Mouse (Mus musculus) cerebellum, adult (tissue): Measurements from ENCODE around the gene Fanci.
A peak's percentile ranks its signal among the peaks of the same experiment; 100 is the strongest.

Experiments
- ATAC-seq: cut with Nextera tagmentation; 2 replicates; pipeline ENCODE4 v1.9.2; 2017; ENCODE audit warnings: mild to moderate bottlenecking, moderate library complexity, mixed read lengths; ENCODE audit not compliant: insufficient number of reproducible peaks, low FRiP score, low TSS enrichment

The Fanci gene

GRCm38 (mm10) chr7:79447048-79447447 lies 55.3 kb downstream of the Fanci start:
- ATAC-seq, result no peak

DNA sequence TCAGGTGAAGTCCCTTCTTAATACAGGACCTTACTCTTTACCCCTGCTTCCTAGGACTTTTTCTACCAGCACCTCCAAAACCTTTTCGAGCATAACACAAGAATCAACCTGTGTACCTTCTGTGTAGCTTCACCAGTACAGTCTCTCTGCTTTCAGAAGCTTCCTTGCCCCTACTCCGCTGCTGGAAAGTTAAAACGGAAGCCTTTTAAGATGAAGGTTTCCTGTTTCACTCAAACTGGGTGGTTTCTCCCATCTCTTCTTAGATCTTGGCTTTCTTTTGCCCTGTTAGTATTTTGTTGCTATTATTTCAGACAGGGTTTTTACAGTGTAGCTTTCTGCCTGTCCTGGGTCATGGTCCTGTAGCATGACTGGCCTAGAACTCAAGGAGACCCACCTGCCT lies 55.8 kb downstream of the Fanci start:
- no peak for ATAC-seq

DNA sequence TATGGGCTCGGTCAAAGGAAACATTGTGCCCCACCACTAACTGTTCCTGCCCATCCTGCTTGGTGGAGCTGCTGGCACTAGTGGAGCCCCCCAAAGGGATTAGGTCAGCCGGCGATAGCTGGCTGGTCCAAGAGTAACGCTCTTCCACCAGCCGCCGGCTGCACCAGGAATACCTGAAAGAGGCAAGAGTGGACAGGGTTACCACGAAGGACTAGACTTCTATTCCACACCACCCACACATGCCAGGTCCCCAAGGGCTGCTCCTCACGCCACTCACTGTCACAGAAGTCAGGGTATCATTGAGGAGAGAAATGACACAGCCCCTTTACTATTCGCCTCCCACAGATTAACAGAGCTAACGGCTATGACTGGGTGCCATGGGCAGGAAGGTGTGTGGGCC lies 70.0 kb downstream of the Fanci start:
- ATAC-seq, result no peak

- no peak for ATAC-seq
These were observed 71.8 kb downstream of the Fanci start for GRCm38 (mm10) chr7:79463376-79464077.

DNA sequence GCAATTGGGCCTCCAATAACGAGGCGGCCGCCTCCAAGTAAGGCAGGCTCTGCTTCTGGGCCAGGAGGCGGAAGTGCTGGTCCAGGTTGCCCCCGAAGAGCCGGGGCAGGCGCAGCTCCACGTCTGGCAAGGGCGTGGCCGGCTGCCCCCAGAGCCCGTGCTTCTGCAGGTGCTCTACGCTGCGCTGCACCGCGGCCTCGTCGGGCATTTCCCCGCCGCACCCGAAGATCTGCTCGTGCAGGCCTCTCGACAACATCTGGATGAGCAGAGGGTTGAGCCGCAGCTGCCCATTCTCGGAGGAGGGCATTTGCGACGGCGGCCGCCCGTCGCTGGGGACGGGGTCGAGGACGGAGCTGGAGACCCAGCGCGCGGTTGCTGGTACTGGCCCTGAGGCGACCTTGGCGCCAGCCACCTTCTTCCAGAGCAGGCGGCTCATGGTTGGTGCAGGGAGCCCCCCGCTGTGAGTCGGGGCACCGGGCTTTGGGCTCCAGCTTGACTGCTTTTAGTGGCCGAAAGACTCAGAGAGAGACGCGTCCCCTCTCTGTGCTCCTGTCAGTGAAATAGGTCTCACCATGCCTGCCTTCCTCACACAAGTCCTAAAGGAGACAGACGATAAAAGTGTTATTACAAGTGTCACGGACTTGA lies 73.2 kb downstream of the Fanci start:
- no peak for ATAC-seq

DNA sequence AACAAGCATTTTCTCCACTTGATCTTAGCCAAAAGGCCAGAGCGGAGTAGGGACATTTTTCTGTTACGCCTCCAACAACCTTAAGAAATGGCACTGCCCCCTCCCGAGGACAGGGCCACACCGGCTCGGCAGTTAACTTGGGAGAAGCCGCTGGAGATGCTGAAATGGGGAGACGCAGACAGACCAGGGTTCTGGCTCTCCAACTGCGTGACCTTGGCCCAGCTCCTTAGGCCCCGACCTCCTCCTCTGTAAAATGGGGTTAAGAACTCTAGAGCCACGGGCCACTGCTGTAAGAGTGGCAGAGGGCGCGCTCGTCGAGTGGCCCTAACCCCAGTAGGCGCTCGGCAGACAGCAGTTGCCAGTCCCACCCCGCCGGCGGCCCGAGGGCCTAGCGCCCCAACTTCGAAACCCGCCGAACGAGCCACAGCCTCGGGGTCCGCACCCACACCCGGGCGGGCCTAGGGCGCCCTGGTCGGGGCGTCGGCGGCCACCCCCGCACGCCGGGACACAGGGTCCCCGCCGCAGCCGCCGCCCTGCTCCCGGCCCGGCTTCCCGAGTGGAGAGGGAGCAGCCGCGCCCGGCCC lies 73.8 kb downstream of the Fanci start:
- peak; percentile 36 for ATAC-seq

DNA sequence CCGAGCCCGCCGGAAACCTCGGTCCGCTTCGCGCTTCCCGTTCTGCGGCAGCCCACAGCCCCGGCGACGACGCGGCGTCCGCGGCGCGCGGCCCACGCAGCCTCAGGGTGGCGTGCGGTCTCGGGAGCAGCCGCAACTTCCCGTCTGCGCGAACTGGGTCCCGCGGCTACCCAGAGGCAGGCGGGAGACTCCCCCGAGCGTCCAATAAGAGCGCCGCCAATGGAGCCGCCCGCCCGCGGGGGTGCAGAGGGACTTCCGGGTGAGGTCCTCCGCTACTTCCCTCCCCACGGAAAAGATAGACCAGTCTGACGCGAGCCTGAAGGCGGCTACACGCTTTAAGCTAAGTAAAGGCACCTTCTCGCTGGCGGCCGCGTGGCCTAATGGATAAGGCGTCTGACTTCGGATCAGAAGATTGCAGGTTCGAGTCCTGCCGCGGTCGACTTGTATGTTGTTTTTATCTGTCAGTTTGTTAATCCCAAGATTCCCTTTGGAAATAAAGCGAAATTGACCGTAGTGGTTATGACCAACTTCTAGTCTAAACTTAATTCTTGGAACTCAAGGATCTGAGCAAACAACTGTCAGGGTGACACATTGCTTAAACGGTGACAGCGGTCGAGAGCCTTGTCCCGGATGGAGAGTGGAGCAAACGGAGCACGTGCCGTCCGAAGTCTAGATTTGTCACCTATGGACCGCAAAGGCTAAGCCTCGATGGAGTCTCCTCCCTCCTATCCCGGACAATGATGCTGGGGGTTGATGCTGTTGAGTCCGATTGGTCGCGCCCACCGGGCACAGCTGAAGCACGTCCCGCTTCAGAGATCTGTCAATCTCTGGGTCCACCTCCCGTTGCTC lies 74.5 kb downstream of the Fanci start, which contains the start of gene Polg:
Gene Polg (minus strand): TSS at position 310 of the 849 bp plus-strand sequence.
- peak; percentile 94 for ATAC-seq

DNA sequence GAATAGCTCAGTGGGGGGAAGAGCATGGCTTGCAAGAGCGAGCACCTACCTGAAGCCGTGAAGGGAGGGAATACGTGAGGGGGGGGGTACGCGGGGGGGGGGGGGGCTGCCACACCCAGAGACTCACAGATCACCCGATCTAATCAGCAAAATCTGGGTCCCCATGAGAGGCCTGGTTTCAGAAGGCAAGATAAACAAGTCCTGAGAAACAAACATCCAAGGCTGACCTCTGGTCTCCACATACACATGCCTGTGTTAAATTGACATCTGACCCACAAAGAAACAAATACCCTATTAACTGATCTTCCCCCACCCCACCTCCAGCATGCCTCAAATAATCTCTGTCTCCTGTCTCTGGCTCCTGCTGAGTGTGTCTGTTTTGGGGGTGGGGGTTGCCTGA lies 76.2 kb downstream of the Fanci start:
- no peak for ATAC-seq

- ATAC-seq, result no peak
These were observed 77.3 kb downstream of the Fanci start for GRCm38 (mm10) chr7:79468994-79469393.

DNA sequence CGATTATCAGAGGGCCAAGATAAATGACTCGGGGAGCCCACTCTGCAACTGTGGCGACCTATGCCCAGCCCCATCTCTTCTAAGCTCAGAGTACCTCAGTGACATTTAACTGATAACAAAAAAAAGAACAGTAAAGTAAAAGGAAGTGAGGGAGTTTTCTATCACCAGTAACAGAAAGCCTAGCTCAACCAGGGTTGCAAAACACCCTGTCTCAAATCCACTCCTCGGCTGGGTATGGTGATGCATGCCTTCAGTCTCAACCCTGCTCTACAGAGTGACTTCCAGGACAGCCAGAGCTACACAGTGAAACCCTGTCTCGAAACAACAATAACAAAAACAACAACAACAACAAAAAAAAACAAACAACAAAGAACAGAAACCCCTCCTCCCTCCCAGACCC lies 78.0 kb downstream of the Fanci start:
- ATAC-seq, result no peak

GRCm38 (mm10) chr7:79470718-79471117 lies 79.0 kb downstream of the Fanci start:
- ATAC-seq, result no peak

DNA sequence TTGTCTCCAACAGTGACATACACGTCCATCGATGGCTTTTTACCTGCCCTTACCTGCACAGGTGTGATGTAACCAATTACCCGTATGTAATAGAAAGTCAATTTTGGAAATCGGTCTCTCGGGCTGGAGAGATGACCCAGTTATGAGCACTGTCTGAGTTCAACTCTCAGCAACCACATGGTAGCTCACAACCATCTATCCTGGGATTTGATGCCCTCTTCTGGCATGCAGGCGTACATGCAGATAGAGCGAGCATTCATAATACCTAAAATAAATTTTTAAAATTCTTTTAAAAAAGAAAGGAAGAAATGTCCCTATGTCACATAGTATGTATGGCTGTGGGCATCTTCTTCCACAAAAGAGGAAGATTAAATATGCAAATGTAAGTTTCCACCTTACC lies 79.7 kb downstream of the Fanci start:
- no peak for ATAC-seq

DNA sequence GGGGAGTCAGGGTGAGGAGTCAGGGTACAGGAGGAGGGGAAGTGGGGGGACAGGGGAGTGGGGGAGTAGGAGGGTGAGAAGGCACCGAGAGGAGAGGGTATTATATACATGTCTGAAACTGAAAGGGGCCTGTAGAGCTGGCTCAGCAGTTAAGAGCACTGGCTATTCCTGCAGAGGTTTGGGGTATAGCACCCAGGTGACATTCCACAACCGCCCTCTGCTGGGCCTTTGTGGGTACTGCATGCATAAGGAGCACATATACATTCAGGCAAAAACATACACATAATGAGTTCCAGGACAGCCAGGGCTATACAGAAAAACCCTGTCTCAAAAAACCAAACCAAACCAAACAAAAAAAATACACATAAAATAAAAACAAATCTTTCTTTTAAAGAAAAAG lies 81.1 kb downstream of the Fanci start:
- no peak for ATAC-seq

- no peak for ATAC-seq
These were observed 81.9 kb downstream of the Fanci start for GRCm38 (mm10) chr7:79473496-79474194.

GRCm38 (mm10) chr7:79474831-79475399 lies 83.2 kb downstream of the Fanci start:
- ATAC-seq, result no peak

GRCm38 (mm10) chr7:79486528-79486927 lies 94.8 kb downstream of the Fanci start:
- ATAC-seq, result no peak

GRCm38 (mm10) chr7:79493915-79494314 lies 102.2 kb downstream of the Fanci start:
- ATAC-seq, result peak; percentile 49; the same call in 1 of the 2 replicates

DNA sequence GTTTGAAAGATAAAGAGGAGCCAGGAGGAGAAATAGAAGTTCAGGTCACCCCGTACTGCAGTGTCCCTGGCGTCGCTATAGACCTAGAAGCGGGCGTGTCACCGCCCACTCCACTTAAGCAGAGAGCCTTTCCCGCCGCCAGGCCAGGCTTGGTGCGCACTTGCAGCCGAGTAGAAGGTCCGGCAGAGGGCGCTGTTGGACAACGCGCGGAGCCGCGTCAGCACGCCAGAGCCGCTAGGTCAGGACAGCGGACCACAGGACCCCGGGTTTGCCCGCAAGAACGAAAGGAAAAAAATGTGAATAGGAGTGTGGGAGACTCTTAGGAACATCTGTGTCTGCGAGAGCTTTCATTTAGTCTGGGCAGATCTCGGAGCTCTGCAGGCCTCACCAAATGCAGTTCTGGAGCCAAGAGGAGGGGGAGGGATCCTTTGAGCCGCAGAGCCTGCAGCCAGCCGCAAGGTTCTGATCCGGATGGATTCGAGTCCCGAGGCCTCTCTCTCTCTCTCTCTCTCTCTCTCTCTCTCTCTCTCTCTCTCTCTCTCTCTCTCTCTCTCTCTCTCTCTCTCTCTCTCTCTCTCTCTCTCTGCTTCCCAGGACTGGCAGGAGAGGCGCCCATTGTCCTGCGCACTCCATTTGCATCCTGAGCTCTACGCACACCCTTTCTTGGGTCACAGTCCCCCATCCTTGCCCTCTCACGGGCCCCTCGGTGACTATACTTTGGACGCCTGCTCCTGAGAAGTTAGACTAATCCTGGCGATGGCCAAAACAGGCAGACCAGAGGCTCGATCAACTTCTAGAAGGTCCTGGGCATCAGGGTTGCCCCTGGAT lies 104.5 kb downstream of the Fanci start:
- ATAC-seq, result peak; percentile 56; the same call in 1 of the 2 replicates

DNA sequence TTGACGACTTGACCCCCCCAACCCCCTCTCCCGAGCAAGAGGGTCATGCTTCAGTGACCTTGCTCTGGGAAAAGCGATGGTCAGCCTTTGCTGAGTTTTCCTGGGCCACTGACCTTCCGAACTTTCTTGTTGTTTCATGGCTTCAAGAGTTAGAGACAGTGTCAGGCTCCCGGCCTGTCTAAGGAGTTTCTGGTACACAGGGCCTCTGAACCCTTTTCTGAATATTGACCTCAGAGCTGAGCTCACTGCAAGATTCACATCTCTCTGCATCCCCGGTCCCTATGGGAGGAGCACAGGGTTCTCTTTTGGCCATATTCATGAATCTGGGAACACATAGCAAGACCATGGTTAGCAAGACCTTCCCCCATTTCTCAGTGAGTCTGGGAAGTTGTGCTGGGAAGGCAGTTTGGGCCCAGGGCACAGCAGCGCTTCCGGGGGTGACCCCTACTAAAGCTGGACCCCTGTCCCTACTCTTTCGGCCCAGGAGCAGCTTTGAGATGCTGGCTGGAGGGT lies 105.1 kb downstream of the Fanci start:
- no peak for ATAC-seq
